Mouse (Mus musculus) forebrain, embryonic 16.5 days (tissue): ENCODE results near the gene Noc2l. TPM values are rescaled to one million over a fixed set of nuclear protein-coding genes. Genes with fewer than 3 reads are reported as not detected.

Experiments
- ATAC-seq: fragments of 200-750 bp; cut with Nextera tagmentation; 2 replicates; pipeline ENCODE4 v1.8.0; 2017; ENCODE audit warnings: mild to moderate bottlenecking, moderate library complexity
- H3K27ac ChIP-seq: fragments of 300-500 bp; sonication (generic); 2 replicates; pipeline ENCODE4 v1.5.1; 2014; ENCODE audit warnings: low read length, control low read depth
- H3K27me3 ChIP-seq: fragments of 300-500 bp; sonication (generic); replicated peaks from 2 replicates; pipeline ENCODE4 v1.6.1; 2014; ENCODE audit warnings: low read length; ENCODE audit not compliant: control insufficient read depth, insufficient read depth
- H3K36me3 ChIP-seq: fragments of 300-500 bp; sonication (generic); 2 replicates; pipeline ENCODE4 v1.6.1; 2014; ENCODE audit not compliant: control insufficient read depth, insufficient read depth
- H3K4me1 ChIP-seq: fragments of 300-500 bp; sonication (generic); replicated peaks from 2 replicates; pipeline ENCODE4 v1.6.1; 2014; ENCODE audit warnings: low read length; ENCODE audit not compliant: control insufficient read depth, insufficient read depth
- H3K4me2 ChIP-seq: fragments of 300-500 bp; sonication (generic); 2 replicates; pipeline ENCODE4 v1.6.1; 2014; ENCODE audit warnings: mild to moderate bottlenecking, low read length, control low read depth
- H3K4me3 ChIP-seq: fragments of 300-500 bp; sonication (generic); replicated peaks from 2 replicates; pipeline ENCODE4 v1.5.1; 2014; ENCODE audit warnings: mild to moderate bottlenecking, low read length, control low read depth
- H3K9ac ChIP-seq: fragments of 300-500 bp; sonication (generic); replicated peaks from 2 replicates; pipeline ENCODE4 v1.6.1; 2014; ENCODE audit warnings: low read depth, low read length, control low read depth
- H3K9me3 ChIP-seq: fragments of 300-500 bp; sonication (generic); 2 replicates; pipeline ENCODE4 v1.6.1; 2016; ENCODE audit warnings: low read length; ENCODE audit not compliant: control insufficient read depth
- WGBS: fragments of 180-500 bp; shearing (Covaris S2); extraction: QIAGEN DNeasy Blood & Tissue Kit; methylation state at CpG from one replicate; pipeline ENCODE4 v1.1.7; 2014; 5-methylcytosine and 5-hydroxymethylcytosine counted together
- microRNA-seq: library from miRNA; unstranded; fragments of <30 nt; microRNA quantifications from one replicate; pipeline ENCODE4, GENCODE M21; 2017
- polyA plus RNA-seq: library from polyadenylated mRNA; unstranded; fragments of >200 nt; fragmentation: Nextera tagmentation; extraction: Ambion mirVana; gene quantifications from 2 replicates; pipeline ENCODE4 v1.2.1, GENCODE M21; 2015

Noc2l gene
- polyA plus RNA-seq, 1 experiment from 2014 or later, result 61.4 TPM

DNA sequence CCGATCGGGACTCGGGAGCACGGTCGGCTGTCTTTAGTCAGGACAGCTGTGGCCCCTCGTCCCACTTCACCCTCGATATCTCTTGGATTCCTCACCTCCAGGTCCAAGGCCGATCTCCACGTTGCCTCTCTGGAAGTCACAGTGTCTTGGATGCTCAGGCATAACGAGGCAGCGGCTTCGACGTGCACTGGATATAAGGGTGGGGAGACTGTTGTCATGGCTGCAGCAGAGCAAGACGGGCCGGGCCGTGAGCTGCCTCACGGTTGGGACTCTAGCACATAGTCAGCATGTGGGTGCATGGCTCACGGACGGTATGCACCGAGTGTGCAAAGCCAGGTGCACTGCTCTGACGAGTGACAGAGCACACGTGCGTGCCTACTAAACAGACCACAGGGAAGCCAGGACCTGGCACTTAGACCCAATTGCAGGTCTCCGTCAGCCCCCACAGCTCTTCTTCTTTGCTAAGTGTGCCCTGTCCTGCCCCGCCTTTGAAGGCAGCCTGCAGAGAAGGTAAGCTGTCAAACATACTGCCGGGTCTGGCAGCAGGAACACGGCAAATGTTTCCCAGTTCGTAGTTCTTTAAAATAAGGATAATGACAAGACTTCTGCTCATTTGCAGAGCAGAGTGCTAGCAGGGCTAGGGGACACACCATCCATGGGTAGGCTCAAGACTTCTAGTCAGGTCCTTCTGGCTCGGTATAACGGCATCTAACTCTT is 18.7 kb downstream of the Noc2l start:
- 2% methylated on average over 30 of the region's 30 CpGs for WGBS
- ATAC-seq, result peak; percentile 72; the same call in 1 of the 2 replicates
- H3K27ac ChIP-seq, result no peak overlapping the region
- peaks cover 23% of the 10 kb centered on the region for H3K27me3 ChIP-seq
- H3K4me1 ChIP-seq, result peaks cover 10% of the 10 kb centered on the region
- H3K9ac ChIP-seq, result no peak overlapping the region
- no peaks in the 10 kb centered on the region for H3K36me3 ChIP-seq
- peak overlapping the region; percentile 24 for H3K4me3 ChIP-seq
- peak overlapping the region; percentile 29 for H3K4me2 ChIP-seq
- no peaks in the 10 kb centered on the region for H3K9me3 ChIP-seq

DNA sequence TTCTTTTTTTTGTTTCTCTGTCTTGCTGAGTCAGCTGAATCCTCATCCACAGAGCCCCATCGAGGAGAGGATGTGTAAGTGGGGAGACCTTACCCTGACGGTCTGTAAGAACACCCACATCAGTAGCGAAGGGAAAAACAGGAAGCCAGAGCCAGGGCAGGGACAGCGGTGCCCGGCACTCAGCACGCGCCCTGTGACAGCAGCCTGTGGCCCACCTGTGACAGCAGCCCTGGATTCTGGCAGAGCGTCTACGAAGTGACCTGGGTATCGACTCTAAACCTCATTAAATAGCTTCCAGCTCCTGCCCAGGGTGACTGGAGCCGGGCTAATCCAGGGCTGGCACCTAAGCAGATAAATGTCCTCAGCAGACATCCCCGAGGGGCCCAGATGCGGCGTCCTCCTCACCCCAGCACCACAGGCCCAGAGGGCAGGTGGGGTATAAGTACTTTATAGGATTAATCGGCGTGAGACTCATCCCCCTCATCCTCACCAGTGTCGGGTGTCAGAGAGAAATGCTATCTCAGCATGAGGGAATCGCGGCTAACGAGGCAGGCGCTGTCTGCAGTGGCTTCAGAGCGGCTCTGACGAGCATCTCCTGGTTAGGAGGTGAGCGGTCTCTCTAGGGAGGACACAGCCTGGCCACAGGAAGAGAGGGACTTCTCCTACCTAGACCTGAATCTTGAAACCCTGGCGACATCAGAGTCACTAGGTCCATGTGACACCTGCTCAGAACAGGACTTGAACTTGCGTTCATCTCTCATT is 19.4 kb downstream of the Noc2l start, which contains the start of gene Samd11:
TSS of gene Samd11 (minus strand) at position 580 of the 762 bp plus-strand sequence.
- Histone ChIP-seq H3K27ac (no peak within 1 kb of the TSS), H3K9me3 (no peaks in the 10 kb centered on the region), H3K36me3 (no peaks in the 10 kb centered on the region), H3K4me3 (peak within 1 kb of the TSS; percentile 24), H3K9ac (no peak within 1 kb of the TSS), H3K4me1 (peaks cover 10% of the 10 kb centered on the region), H3K27me3 (peaks cover 23% of the 10 kb centered on the region), H3K4me2 (peak within 1 kb of the TSS; percentile 29)
- ATAC-seq, result peak; percentile 13; the same call in 1 of the 2 replicates
- 9% methylated on average over 26 of the region's 26 CpGs for WGBS

Small RNA genes within 50 kb of the gene (microRNA-seq; reads per million reads assigned to microRNA genes)
- gene Mir7658, result 2.7 reads per million, percentile 9 among the genes with 10 or more reads in this experiment

Other genes with a start within 250 kb of the Noc2l start
- gene B3galt6, start 243.4 kb upstream of the Noc2l start, polyA plus RNA-seq, result 26.8 and 30.4 TPM in 2 replicates
- gene Sdf4, start 243.1 kb upstream of the Noc2l start, polyA plus RNA-seq, result 118 and 125 TPM in 2 replicates
- gene Tnfrsf4, start 222.2 kb upstream of the Noc2l start, polyA plus RNA-seq, result 1.0 and 1.4 TPM in 2 replicates
- 0.60 and 1.5 TPM in 2 replicates for gene Tnfrsf18, start 209.8 kb upstream of the Noc2l start, polyA plus RNA-seq
- not detected in 2 replicates for gene Ttll10, start 176.6 kb upstream of the Noc2l start, polyA plus RNA-seq
- 43.2 and 45.8 TPM in 2 replicates for gene 9430015G10Rik, start 126.0 kb upstream of the Noc2l start, polyA plus RNA-seq
- 0.42 and 0.73 TPM in 2 replicates for gene Rnf223, start 105.5 kb upstream of the Noc2l start, polyA plus RNA-seq
- 113 and 125 TPM in 2 replicates for gene Agrn, start 38.5 kb upstream of the Noc2l start, polyA plus RNA-seq
- 1.5 TPM in 2 replicates for gene Isg15, start 35.2 kb upstream of the Noc2l start, polyA plus RNA-seq
- gene AW011738, start 32.7 kb upstream of the Noc2l start, polyA plus RNA-seq, result 3.3 and 4.0 TPM in 2 replicates
- 1.7 and 1.8 TPM in 2 replicates for gene Perm1, start 20.1 kb upstream of the Noc2l start, polyA plus RNA-seq
- gene Plekhn1, start 1.2 kb upstream of the Noc2l start, polyA plus RNA-seq, result 27.6 and 31.9 TPM in 2 replicates
- gene Samd11, start 19.6 kb downstream of the Noc2l start, polyA plus RNA-seq, result 0.83 and 2.2 TPM in 2 replicates
- gene Vmn2r-ps159, start 95.1 kb downstream of the Noc2l start, polyA plus RNA-seq, result not detected in 2 replicates